ENCODE assay signal across 8 mouse cellular contexts in the genomic region with DNA sequence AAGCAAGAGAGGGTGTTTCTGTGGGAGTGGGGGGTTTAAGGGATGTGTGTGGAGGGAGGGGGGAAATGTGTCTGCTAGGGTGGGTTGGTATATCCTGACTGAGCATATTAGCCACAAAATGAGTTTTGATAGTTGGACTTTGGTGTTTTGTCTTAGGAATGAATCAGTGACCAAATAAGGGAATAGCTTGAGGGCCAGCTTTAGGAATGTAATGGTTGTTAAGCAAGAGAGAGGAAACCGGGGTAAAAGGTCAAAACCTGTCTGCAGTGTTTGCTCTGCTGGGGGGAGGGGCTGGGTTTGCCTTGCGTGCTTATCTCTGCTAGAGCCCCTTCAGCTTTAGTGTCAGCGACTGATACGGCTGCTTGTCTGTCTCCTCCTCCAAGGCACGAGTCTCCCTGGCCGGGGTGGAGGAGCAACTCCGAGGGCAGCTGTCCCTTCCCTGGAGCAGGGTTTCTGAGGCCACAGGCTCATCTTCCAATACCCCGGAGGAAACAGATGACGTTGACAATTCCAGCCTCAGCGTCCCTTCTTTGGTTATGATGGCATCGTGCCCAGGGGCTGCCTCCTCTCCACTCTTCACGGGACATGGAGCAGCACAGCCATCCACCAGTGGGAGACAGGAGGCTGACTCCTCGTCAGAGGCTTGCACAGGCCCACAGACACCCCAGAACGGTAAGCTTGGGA. TPM values are rescaled to one million over a fixed set of nuclear protein-coding genes. Genes with fewer than 3 reads are reported as not detected.
DNase-seq lines count a peak whose midpoint lies in the region; ATAC-seq and TF ChIP-seq lines count a peak whose summit lies in the region.

No protein-coding gene starts in this region.

- no peaks in the 10 kb centered on the region for H3K27me3 ChIP-seq in embryonic facial prominence, embryonic 11.5 days (ENCODE audit: control insufficient read depth, insufficient read depth, low read length)
- no peaks in the 10 kb centered on the region for H3K27me3 ChIP-seq in limb, embryonic 13.5 days
- no peaks in the 10 kb centered on the region for H3K27me3 ChIP-seq in midbrain, postnatal 0 days (ENCODE audit: insufficient read depth, low read length)

- TF ChIP-seq CTCF in midbrain, postnatal 0 days (IDR thresholded peaks at IDR 0.05) = no peak

- no peaks in the 10 kb centered on the region for H3K36me3 ChIP-seq in embryonic facial prominence, embryonic 11.5 days (replicated peaks; ENCODE audit: control insufficient read depth, insufficient read depth, low read depth, low read length)
- no peaks in the 10 kb centered on the region for H3K36me3 ChIP-seq in limb, embryonic 13.5 days
- H3K36me3 ChIP-seq in midbrain, postnatal 0 days (ENCODE audit: insufficient read depth, low read length) = no peaks in the 10 kb centered on the region

- H3K27ac ChIP-seq in embryonic facial prominence, embryonic 11.5 days (replicated peaks; ENCODE audit: low read depth, low read length) = peak overlapping the region; percentile 60
- peak overlapping the region; percentile 61; the same call in 1 of the 2 replicates for H3K27ac ChIP-seq in limb, embryonic 13.5 days
- H3K27ac ChIP-seq in midbrain, postnatal 0 days (ENCODE audit: low read depth, low read length) = no peak overlapping the region

- H3K4me3 ChIP-seq in embryonic facial prominence, embryonic 11.5 days (ENCODE audit: low read depth, low read length) = no peak overlapping the region
- no peak overlapping the region for H3K4me3 ChIP-seq in limb, embryonic 13.5 days
- H3K4me3 ChIP-seq in midbrain, postnatal 0 days (ENCODE audit: low read depth, low read length) = no peak overlapping the region

- peak; percentile 69 for DNase-seq in spleen, adult 12 weeks (ENCODE audit: low spot score)
- no peak for DNase-seq in spleen, adult 18-20 months
- DNase-seq in embryonic facial prominence, embryonic 11.5 days (ENCODE audit: low spot score) = peak; percentile 83
- DNase-seq in heart, postnatal 4 days = peak; percentile 73
- DNase-seq in midbrain, postnatal 0 days (ENCODE audit: low spot score) = no peak
- peak; percentile 73 to 83 for DNase-seq in urinary bladder, postnatal 36 days (ENCODE audit: low spot score in 2 of 2)
- DNase-seq in left cerebral cortex, adult 8-10 months (ENCODE audit: low spot score in 2 of 2) = no peak

- WGBS in embryonic facial prominence, embryonic 11.5 days = 6% methylated on average over 14 of the region's 14 CpGs
- 3% methylated on average over 14 of the region's 14 CpGs for WGBS in limb, embryonic 13.5 days
- whole genome bisulfite sequencing in midbrain, postnatal 0 days = 12% methylated on average over 14 of the region's 14 CpGs

- H3K4me2 ChIP-seq in embryonic facial prominence, embryonic 11.5 days (ENCODE audit: low read depth, low read length) = peak overlapping the region; percentile 13
- peak overlapping the region; percentile 41 for H3K4me2 ChIP-seq in limb, embryonic 13.5 days (replicated peaks)
- no peak overlapping the region for H3K4me2 ChIP-seq in midbrain, postnatal 0 days (ENCODE audit: low read depth, low read length, poor library complexity, severe bottlenecking)

- peaks cover 6% of the 10 kb centered on the region for H3K4me1 ChIP-seq in embryonic facial prominence, embryonic 11.5 days (ENCODE audit: control insufficient read depth, insufficient read depth, low read length)
- peaks cover 15% of the 10 kb centered on the region for H3K4me1 ChIP-seq in limb, embryonic 13.5 days
- H3K4me1 ChIP-seq in midbrain, postnatal 0 days (ENCODE audit: insufficient read depth, low read length) = 0 out of 2 replicates have a peak, but pooled peaks cover 3% of the 10 kb centered on the region

- peak; percentile 47; the same call in 1 of the 2 replicates for ATAC-seq in embryonic facial prominence, embryonic 11.5 days (replicated peaks; ENCODE audit: insufficient number of reproducible peaks, low FRiP score, low TSS enrichment, low read depth)
- peak; percentile 71 for ATAC-seq in limb, embryonic 13.5 days (ENCODE audit: low FRiP score, low read depth)
- no peak for ATAC-seq in midbrain, postnatal 0 days (ENCODE audit: low FRiP score)

- no peaks in the 10 kb centered on the region for H3K9me3 ChIP-seq in embryonic facial prominence, embryonic 11.5 days (replicated peaks; ENCODE audit: control insufficient read depth, low read length)
- H3K9me3 ChIP-seq in limb, embryonic 13.5 days = no peaks in the 10 kb centered on the region
- no peaks in the 10 kb centered on the region for H3K9me3 ChIP-seq in midbrain, postnatal 0 days (ENCODE audit: low read length)

- 0 out of 2 replicates have a peak overlapping the region, but pooled peaks have one; percentile 33 for H3K9ac ChIP-seq in embryonic facial prominence, embryonic 11.5 days (replicated peaks; ENCODE audit: low read length)
- H3K9ac ChIP-seq in limb, embryonic 13.5 days = peak overlapping the region; percentile 35; the same call in 1 of the 2 replicates
- 0 out of 2 replicates have a peak overlapping the region, but pooled peaks have one; percentile 2 for H3K9ac ChIP-seq in midbrain, postnatal 0 days (replicated peaks; ENCODE audit: low read length, poor library complexity, severe bottlenecking)

RNA-seq across cellular contexts. Expression of a gene that starts 6.3 kb away (rescaled TPM):
- 0.84 and 1.6 TPM in 2 replicates for polyA plus RNA-seq in embryonic facial prominence, embryonic 11.5 days (2014; fragmentation: Nextera tagmentation; extraction: Ambion mirVana)
- 10 to 100 TPM; 76.2 to 80.7 TPM for total RNA-seq in heart, postnatal 4 days (2021)
- 0.91 and 1.3 TPM in 2 replicates for polyA plus RNA-seq in limb, embryonic 13.5 days (2015; fragmentation: Nextera tagmentation; extraction: Ambion mirVana)
- total RNA-seq in midbrain, postnatal 0 days (2014; rRNA removed) = 63.4 and 72.7 TPM in 2 replicates
- 1.2 and 1.5 TPM in 2 replicates for polyA plus RNA-seq in midbrain, postnatal 0 days (2015; fragmentation: Nextera tagmentation; extraction: Ambion mirVana)
- 10 to 100 TPM; 70.4 to 85.5 (median 78.8) TPM for total RNA-seq in left cerebral cortex, adult 8-10 months (2022)

RNA-seq across cellular contexts. Expression of a gene that starts 29.1 kb away (rescaled TPM):
- polyA plus RNA-seq in embryonic facial prominence, embryonic 11.5 days (2014; fragmentation: Nextera tagmentation; extraction: Ambion mirVana) = not detected in 2 replicates
- not detected for total RNA-seq in heart, postnatal 4 days (2021)
- 0.65 TPM in 1 of 2 replicates, not detected in the other for polyA plus RNA-seq in limb, embryonic 13.5 days (2015; fragmentation: Nextera tagmentation; extraction: Ambion mirVana)
- total RNA-seq in midbrain, postnatal 0 days (2014; rRNA removed) = not detected in 2 replicates
- 0.47 TPM in 1 of 2 replicates, not detected in the other for polyA plus RNA-seq in midbrain, postnatal 0 days (2015; fragmentation: Nextera tagmentation; extraction: Ambion mirVana)
- not detected for total RNA-seq in left cerebral cortex, adult 8-10 months (2022)

RNA-seq across cellular contexts. Expression of a gene that starts 50.0 kb away (rescaled TPM):
- 274 and 299 TPM in 2 replicates for polyA plus RNA-seq in embryonic facial prominence, embryonic 11.5 days (2014; fragmentation: Nextera tagmentation; extraction: Ambion mirVana)
- total RNA-seq in heart, postnatal 4 days (2021) = 100 to 1,000 TPM; 123 to 125 TPM
- 321 and 322 TPM in 2 replicates for polyA plus RNA-seq in limb, embryonic 13.5 days (2015; fragmentation: Nextera tagmentation; extraction: Ambion mirVana)
- 104 and 112 TPM in 2 replicates for total RNA-seq in midbrain, postnatal 0 days (2014; rRNA removed)
- 145 and 153 TPM in 2 replicates for polyA plus RNA-seq in midbrain, postnatal 0 days (2015; fragmentation: Nextera tagmentation; extraction: Ambion mirVana)
- total RNA-seq in left cerebral cortex, adult 8-10 months (2022) = 10 to 100 TPM; 62.3 to 72.8 (median 68.6) TPM

RNA-seq across cellular contexts. Expression of a gene that starts 52.3 kb away (rescaled TPM):
- polyA plus RNA-seq in embryonic facial prominence, embryonic 11.5 days (2014; fragmentation: Nextera tagmentation; extraction: Ambion mirVana) = 2.2 and 4.0 TPM in 2 replicates
- total RNA-seq in heart, postnatal 4 days (2021) = 10 to 100 TPM in 1 of 2 experiments, 1 to 10 TPM in 1; 8.9 to 11.1 TPM
- 3.4 and 3.6 TPM in 2 replicates for polyA plus RNA-seq in limb, embryonic 13.5 days (2015; fragmentation: Nextera tagmentation; extraction: Ambion mirVana)
- total RNA-seq in midbrain, postnatal 0 days (2014; rRNA removed) = 5.2 and 7.6 TPM in 2 replicates
- 2.5 and 2.7 TPM in 2 replicates for polyA plus RNA-seq in midbrain, postnatal 0 days (2015; fragmentation: Nextera tagmentation; extraction: Ambion mirVana)
- total RNA-seq in left cerebral cortex, adult 8-10 months (2022) = 10 to 100 TPM; 20.9 to 28.8 (median 24.0) TPM

Comparison
In these comparisons a context has a peak if more than half of its experiments do, and no peak if none do; other contexts are left out.
1. DNase-seq: peak in spleen, adult 12 weeks (single experiment), embryonic facial prominence, embryonic 11.5 days (single experiment), heart, postnatal 4 days (single experiment) and urinary bladder, postnatal 36 days (2 of 2); none in spleen, adult 18-20 months (0 of 2), midbrain, postnatal 0 days (single experiment) and left cerebral cortex, adult 8-10 months (0 of 2).
2. Peak in every context shown above with its lines, with median percentiles within 50 percentile points of each other: H3K9ac ChIP-seq.